Mouse (Mus musculus) T-helper 1 cell (primary cell): ENCODE measurements at regions not wholly inside any gene's neighbourhood (a gene's known extent, or its start where the extent isn't known, plus 50 kb on each side); places are given as distances from the start of the nearest gene placed in this dataset.

ENCODE experiments used
- in situ Hi-C: fragments of 300-600 bp; cut with MboI, MseI; formaldehyde crosslinking; loops from one replicate; pipeline ENCODE4 v1.15.1; 2025; ENCODE audit warnings: high pct_unique_total_duplicates

GRCm38 (mm10) chr1:71948686-71949085 lies 263.4 kb downstream of the Mreg start:
- in situ Hi-C loops = no loop called here

- in situ Hi-C loops = no loop called here
Measured at GRCm38 (mm10) chr1:71947506-71947905, 264.6 kb downstream of the Mreg start.

DNA sequence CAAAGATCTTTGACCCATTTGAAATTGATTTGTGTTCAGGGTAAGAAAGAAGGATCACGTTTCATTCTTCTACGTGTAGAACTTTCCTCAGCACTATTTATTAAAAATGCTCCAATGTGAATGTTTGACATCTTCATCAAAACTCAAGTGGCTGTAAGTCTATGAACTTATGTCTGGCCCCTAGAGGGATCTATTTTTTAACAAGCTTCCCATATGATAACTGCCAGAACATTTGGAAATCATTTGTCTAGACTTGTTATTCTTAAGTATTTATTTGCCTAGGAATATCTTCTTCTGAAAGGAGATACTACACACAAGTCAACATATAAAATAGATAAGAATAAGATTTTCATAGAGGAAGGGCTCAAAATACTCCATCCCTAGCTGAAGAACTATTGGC lies 265.2 kb downstream of the Mreg start:
- in situ Hi-C loops = no loop called here

DNA sequence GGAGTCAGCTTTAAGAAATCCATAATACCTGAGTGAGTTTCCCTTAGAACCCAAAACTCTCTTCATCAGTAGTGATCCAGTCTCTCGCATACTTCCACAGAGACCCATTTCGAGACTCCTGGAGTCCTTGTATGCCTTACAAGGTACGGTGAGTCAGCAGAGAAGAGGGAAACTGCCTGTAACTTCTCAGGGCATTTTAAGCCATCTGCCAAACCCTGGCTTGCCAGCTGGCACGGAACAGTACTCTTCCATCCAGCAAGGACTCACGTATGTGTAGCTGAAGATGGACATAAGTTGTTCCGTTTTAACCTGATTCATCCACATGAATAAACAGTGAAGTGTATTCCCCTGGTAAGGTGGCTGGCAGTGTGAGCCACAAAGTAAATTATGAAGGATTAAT lies 267.0 kb downstream of the Mreg start:
- in situ Hi-C loops = no loop called here

DNA sequence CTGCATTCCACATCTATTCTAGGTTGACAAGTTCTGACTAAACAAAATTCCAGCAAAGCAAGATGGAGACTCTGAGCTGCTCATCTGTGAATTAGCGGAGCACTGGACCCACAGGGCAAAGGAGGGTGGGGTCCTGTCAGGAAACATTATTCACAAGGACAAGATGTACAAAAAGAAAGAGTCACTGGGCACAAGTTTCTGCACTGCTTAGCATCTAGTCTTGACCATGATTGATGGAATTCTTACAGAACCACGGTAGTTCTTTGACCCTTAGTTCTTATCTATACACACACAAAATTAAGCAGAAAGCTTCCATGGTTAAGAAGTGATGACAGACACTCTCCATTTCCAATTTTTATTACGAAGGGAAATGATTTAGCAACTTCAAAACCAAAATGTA lies 267.6 kb downstream of the Mreg start:
- in situ Hi-C loops = no loop called here

DNA sequence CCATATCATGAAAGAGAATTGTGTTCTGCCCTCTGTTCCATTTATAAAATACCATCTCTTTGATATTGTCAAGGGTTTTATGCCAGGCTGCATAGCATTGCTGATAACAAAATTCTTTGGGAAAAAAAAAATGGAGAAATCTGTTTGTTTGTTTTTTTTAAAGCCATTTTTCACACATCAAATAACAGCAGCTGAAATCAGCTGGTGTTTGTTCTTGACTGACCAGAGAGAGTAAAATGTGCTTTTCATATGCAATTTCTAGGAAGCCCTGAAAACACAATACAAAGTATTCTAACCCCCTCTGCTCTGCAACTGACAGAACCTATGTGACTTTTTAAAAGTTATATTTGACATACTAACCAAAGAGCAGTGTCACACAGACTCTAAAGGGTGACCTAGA lies 270.0 kb downstream of the Mreg start:
- in situ Hi-C loops = no loop called here

GRCm38 (mm10) chr1:71941688-71942087 lies 270.4 kb downstream of the Mreg start:
- in situ Hi-C loops = no loop called here

DNA sequence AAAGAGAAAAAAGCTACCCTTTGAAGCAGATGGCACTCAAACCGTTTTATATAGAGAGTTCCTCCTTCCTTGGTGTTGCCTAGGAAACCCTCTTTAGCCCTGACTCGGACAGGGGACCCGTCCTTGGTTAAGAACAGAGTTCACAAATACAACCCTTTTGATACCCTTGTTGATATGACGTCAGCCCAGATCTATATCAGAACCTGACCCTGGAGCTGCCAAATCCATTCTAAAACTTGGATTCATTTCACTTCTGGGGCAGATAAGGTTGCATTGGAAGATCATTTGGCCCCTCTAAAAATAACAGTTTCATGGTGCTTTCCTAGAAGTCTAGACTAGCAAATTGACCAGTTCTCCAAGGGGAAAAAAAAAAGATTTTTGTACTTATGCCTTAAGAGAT lies 271.2 kb downstream of the Mreg start:
- in situ Hi-C loops = no loop called here

DNA sequence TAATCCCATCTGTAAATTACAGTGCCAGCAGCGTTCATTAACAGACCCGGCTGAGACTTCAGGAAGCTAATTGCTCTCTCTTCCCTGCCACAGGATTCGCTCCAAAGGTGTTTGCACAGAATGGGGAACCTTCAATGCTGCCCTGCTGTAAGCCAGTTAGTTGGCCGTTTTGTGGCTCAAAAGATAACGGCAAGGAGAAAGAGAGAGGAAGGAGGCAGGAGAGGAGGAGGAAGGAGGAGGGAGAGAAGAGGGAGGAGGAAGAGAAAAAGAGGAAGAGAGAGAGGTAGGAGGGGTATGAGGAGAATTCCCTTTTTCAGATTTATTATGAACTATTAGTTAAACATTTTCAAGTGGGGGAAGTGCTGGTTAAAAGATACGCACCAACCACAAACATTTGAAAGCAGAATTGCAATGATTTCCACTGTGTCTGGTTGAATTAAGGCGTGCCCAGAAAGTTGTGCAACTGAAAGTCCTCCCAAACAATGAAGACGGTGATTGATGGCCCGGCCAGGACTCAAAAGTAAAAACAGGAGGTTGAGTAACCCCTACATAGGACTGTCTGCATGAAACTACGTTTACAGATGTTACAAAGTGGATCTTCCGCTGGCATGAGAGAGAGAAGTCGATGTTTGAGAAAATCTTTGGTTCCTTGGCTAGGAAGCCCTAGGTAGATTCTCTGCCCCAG lies 273.6 kb downstream of the Mreg start:
- in situ Hi-C loops = no loop called here

DNA sequence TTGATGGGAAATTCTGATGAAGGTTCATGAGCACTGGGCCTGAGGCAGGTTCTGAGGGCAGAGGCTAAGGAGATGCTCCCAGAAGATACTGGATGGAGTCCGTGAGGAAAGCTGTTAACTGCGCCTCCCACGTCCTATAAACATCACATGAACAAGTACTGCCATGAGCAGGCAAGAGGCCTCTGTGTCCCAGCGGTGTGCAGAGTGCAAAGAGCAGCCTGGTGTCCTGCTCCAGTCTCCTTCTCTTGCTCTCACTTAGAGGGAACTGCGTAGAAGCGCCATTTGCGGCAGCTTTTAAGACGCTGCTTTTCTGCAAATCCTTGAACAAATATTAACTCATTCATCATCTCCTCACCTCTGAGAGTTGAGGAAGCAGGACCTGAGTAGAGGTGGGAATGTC lies 274.2 kb downstream of the Mreg start:
- in situ Hi-C loops = no loop called here

- in situ Hi-C loops = no loop called here
Measured at GRCm38 (mm10) chr1:71937168-71937567, 274.9 kb downstream of the Mreg start.

- in situ Hi-C loops = no loop called here
Measured at GRCm38 (mm10) chr1:71936501-71937129, 275.5 kb downstream of the Mreg start.

- in situ Hi-C loops = no loop called here
Measured at GRCm38 (mm10) chr1:71925501-71925900, 272.5 kb upstream of the Fn1 start.

- in situ Hi-C loops = no loop called here
Measured at GRCm38 (mm10) chr1:71924884-71925283, 271.9 kb upstream of the Fn1 start.

GRCm38 (mm10) chr1:71923731-71924130 lies 270.7 kb upstream of the Fn1 start:
- in situ Hi-C loops = no loop called here

DNA sequence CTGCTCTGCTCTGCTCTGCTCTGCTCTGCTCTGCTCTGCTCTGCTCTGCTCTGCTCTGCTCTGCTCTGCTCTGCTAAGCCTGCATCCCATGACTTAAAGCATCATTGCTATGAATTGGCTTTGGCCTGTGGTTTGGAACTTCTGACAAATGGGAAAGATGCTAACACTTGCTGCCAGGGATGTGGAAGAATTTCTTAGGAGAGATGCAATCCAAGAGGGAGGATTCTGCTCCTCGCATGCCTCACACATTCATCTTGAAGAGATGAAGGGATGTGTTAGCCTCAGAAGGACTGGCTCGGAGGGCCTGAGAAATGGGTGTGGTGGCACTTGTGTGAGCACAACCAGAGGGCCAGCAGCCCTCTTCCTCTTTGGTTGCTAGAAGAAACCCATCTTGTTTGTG lies 268.5 kb upstream of the Fn1 start:
- in situ Hi-C loops = no loop called here

GRCm38 (mm10) chr1:71919891-71920290 lies 266.9 kb upstream of the Fn1 start:
- in situ Hi-C loops = no loop called here

- in situ Hi-C loops = no loop called here
Measured at GRCm38 (mm10) chr1:71917021-71917420, 264.0 kb upstream of the Fn1 start.

- in situ Hi-C loops = no loop called here
Measured at GRCm38 (mm10) chr1:71914439-71914838, 261.4 kb upstream of the Fn1 start.

DNA sequence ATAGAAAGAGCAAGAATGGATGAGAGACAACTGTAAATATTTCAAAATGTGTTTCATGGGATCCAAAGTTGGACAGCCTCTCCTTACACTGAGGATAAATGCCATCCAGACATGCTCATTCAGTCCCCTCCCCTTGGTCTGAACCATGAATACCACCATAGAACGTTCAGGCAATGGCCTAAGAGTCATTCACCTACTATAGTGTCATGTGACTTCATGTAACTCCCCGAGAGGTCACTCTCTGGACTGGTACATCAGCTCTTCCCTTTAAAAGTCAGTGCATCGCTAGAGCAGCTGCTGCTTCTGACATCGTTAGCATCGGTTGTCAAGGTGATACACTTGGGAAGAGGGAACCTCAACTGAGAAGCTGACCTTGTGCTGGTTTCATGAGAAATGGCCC lies 260.2 kb upstream of the Fn1 start:
- in situ Hi-C loops = no loop called here

DNA sequence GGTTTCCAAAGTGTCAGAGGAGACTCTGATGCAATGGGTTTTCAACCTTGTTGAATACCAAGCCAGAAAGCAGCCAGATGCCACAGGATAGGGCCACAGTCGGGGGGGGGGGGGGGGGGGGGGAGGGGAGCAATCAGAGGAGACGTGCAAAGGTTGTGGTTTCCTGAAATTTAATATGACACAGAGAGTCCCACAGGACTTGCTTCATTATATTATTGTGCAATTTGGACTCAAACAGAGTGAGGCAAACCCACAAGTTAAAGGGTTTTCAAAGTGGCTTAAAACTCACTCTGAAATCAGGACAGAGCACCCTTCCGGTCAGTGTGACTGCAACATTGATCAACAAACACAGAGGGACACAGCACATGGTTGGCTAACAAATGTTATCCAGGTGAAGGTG lies 259.4 kb upstream of the Fn1 start:
- in situ Hi-C loops = no loop called here

DNA sequence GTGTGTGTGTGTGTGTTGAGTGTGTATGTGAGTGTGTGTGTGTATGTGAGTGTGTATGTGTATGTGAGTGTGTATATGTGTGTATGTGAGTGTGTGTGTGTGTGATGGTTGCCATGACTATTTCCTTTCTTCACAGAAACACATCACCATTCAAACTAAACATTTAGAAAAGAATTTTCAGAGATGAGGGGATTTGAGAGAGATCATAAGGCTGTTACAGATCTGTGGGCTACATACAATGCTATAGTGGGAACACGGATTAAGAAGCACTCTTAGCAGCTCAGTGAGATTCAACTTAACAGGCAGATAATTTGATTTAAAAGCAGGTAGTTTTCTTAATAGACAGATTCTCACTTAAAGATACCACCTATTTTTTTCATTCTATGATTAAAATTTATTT lies 257.1 kb upstream of the Fn1 start:
- in situ Hi-C loops = no loop called here

GRCm38 (mm10) chr1:71909508-71910124 lies 256.6 kb upstream of the Fn1 start:
- in situ Hi-C loops = no loop called here
